Mouse (Mus musculus) testis, adult 2 months (tissue): ENCODE measurements at regions not wholly inside any gene's neighbourhood (a gene's known extent, or its start where the extent isn't known, plus 50 kb on each side); places are given as distances from the start of the nearest gene placed in this dataset.

Experiments used
- CTCF ChIP-seq: fragments of 200-500 bp; IDR thresholded peaks from 2 replicates; pipeline ENCODE4 v1.5.1; 2012; ENCODE audit warnings: low read depth, mild to moderate bottlenecking, inconsistent platforms, low read length, moderate library complexity; ENCODE audit not compliant: control insufficient read depth, insufficient read depth, insufficient replicate concordance
- POLR2A ChIP-seq: fragments of 200-500 bp; IDR thresholded peaks from 2 replicates; pipeline ENCODE4 v1.6.1; 2012; ENCODE audit warnings: low read depth, mild to moderate bottlenecking, inconsistent platforms, low read length, moderate library complexity; ENCODE audit not compliant: control insufficient read depth

DNA sequence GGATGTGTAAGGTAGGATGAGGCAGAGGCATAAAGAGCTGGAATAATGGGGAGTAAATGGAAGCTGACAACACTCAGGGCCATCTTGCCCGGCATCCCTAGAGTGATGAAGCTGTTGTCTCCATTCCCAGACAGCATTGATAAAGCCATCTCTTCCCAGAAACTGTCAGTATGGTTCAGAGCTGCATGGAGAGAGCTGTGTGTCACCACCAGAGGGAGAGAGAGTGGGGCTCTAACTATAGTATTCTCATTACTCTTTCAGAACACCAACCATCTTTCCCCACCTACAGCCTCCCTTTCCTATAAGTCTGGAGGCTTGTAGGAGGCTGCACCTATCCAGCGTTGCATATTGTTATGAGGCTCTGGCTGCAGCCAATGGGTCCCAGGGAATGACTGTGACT, 264.0 kb upstream of the Dusp10 start:
- TF ChIP-seq CTCF (no peak), POLR2A (no peak)
